Mouse (Mus musculus) intestine, embryonic 15.5 days (tissue): ENCODE measurements at regions not wholly inside any gene's neighbourhood (a gene's known extent, or its start where the extent isn't known, plus 50 kb on each side); places are given as distances from the start of the nearest gene placed in this dataset.

ENCODE experiments used
- ATAC-seq: fragments of 200-750 bp; cut with Nextera tagmentation; 2 replicates; pipeline ENCODE4 v1.8.0; 2017; ENCODE audit warnings: moderate TSS enrichment, moderate library complexity
- H3K27ac ChIP-seq: fragments of 300-500 bp; sonication (generic); 2 replicates; pipeline ENCODE4 v1.5.1; 2015; ENCODE audit warnings: mild to moderate bottlenecking, inconsistent platforms
- H3K27me3 ChIP-seq: fragments of 300-500 bp; sonication (generic); replicated peaks from 2 replicates; pipeline ENCODE4 v1.6.1; 2015; ENCODE audit warnings: inconsistent platforms
- H3K36me3 ChIP-seq: fragments of 300-500 bp; sonication (generic); 2 replicates; pipeline ENCODE4 v1.6.1; 2015; ENCODE audit warnings: inconsistent platforms
- H3K4me1 ChIP-seq: fragments of 300-500 bp; sonication (generic); replicated peaks from 2 replicates; pipeline ENCODE4 v1.6.1; 2015; ENCODE audit warnings: inconsistent platforms
- H3K4me2 ChIP-seq: fragments of 300-500 bp; sonication (generic); replicated peaks from 2 replicates; pipeline ENCODE4 v1.6.1; 2015; ENCODE audit warnings: mild to moderate bottlenecking, inconsistent platforms
- H3K4me3 ChIP-seq: fragments of 300-500 bp; sonication (generic); replicated peaks from 2 replicates; pipeline ENCODE4 v1.5.1; 2015; ENCODE audit warnings: inconsistent platforms
- H3K9ac ChIP-seq: fragments of 300-500 bp; sonication (generic); 2 replicates; pipeline ENCODE4 v1.6.1; 2015; ENCODE audit warnings: inconsistent platforms
- H3K9me3 ChIP-seq: fragments of 300-500 bp; sonication (generic); 2 replicates; pipeline ENCODE4 v1.6.1; 2016; ENCODE audit warnings: inconsistent platforms
- WGBS: fragments of 180-500 bp; shearing (Covaris S2); methylation state at CpG from one replicate; pipeline ENCODE4 v1.1.7; 2015; 5-methylcytosine and 5-hydroxymethylcytosine counted together

- Histone ChIP-seq H3K27ac (no peak overlapping the region), H3K4me1 (no peaks in the 10 kb centered on the region), H3K9me3 (no peaks in the 10 kb centered on the region), H3K9ac (no peak overlapping the region), H3K27me3 (no peaks in the 10 kb centered on the region), H3K36me3 (no peaks in the 10 kb centered on the region), H3K4me2 (no peak overlapping the region), H3K4me3 (no peak overlapping the region)
- WGBS, result 42% methylated on average over 8 of the region's 8 CpGs
- no peak for ATAC-seq
Observed at GRCm38 (mm10) chr6:98746976-98747375, 404.4 kb upstream of the Gm765 start.

- no peak overlapping the region for H3K9ac ChIP-seq
- 93% methylated on average over 2 of the region's 2 CpGs for WGBS
- no peaks in the 10 kb centered on the region for H3K4me1 ChIP-seq
- H3K27me3 ChIP-seq, result no peaks in the 10 kb centered on the region
- H3K27ac ChIP-seq, result no peak overlapping the region
- H3K4me2 ChIP-seq, result no peak overlapping the region
- H3K4me3 ChIP-seq, result no peak overlapping the region
- ATAC-seq, result no peak
- no peaks in the 10 kb centered on the region for H3K9me3 ChIP-seq
- no peaks in the 10 kb centered on the region for H3K36me3 ChIP-seq
Observed at GRCm38 (mm10) chr6:98740447-98740846, 397.9 kb upstream of the Gm765 start.

GRCm38 (mm10) chr6:98731010-98731530, 388.5 kb upstream of the Gm765 start:
- no peak for ATAC-seq
- H3K4me2 ChIP-seq, result no peak overlapping the region
- H3K9ac ChIP-seq, result no peak overlapping the region
- H3K4me3 ChIP-seq, result no peak overlapping the region
- no peaks in the 10 kb centered on the region for H3K27me3 ChIP-seq
- H3K27ac ChIP-seq, result no peak overlapping the region
- H3K36me3 ChIP-seq, result no peaks in the 10 kb centered on the region
- H3K9me3 ChIP-seq, result no peaks in the 10 kb centered on the region
- H3K4me1 ChIP-seq, result peaks cover 4% of the 10 kb centered on the region; the same call in 1 of the 2 replicates

GRCm38 (mm10) chr6:98726605-98727144, 384.1 kb upstream of the Gm765 start:
- Histone ChIP-seq H3K27ac (no peak overlapping the region), H3K4me3 (no peak overlapping the region), H3K36me3 (no peaks in the 10 kb centered on the region), H3K4me2 (no peak overlapping the region), H3K9me3 (no peaks in the 10 kb centered on the region), H3K4me1 (peaks cover 4% of the 10 kb centered on the region; the same call in 1 of the 2 replicates), H3K27me3 (no peaks in the 10 kb centered on the region), H3K9ac (no peak overlapping the region)
- 57% methylated on average over 5 of the region's 5 CpGs for WGBS
- ATAC-seq, result peak; percentile 86

- H3K27me3 ChIP-seq, result no peaks in the 10 kb centered on the region
- H3K4me2 ChIP-seq, result 0 out of 2 replicates have a peak overlapping the region, but pooled peaks have one; percentile 6
- H3K36me3 ChIP-seq, result no peaks in the 10 kb centered on the region
- peak; percentile 68 for ATAC-seq
- H3K27ac ChIP-seq, result no peak overlapping the region
- H3K9me3 ChIP-seq, result no peaks in the 10 kb centered on the region
- H3K9ac ChIP-seq, result no peak overlapping the region
- 43% methylated on average over 14 of the region's 14 CpGs for WGBS
- no peak overlapping the region for H3K4me3 ChIP-seq
- no peaks in the 10 kb centered on the region for H3K4me1 ChIP-seq
Observed at GRCm38 (mm10) chr6:98704887-98705622, 362.5 kb upstream of the Gm765 start.

- WGBS, result 85% methylated on average over 7 of the region's 7 CpGs
- H3K4me1 ChIP-seq, result no peaks in the 10 kb centered on the region
- H3K9ac ChIP-seq, result no peak overlapping the region
- H3K27ac ChIP-seq, result no peak overlapping the region
- no peaks in the 10 kb centered on the region for H3K9me3 ChIP-seq
- no peaks in the 10 kb centered on the region for H3K27me3 ChIP-seq
- ATAC-seq, result no peak
- H3K36me3 ChIP-seq, result no peaks in the 10 kb centered on the region
- no peak overlapping the region for H3K4me3 ChIP-seq
- no peak overlapping the region for H3K4me2 ChIP-seq
Observed at GRCm38 (mm10) chr6:98697571-98697970, 355.0 kb upstream of the Gm765 start.

- no peak for ATAC-seq
- no peaks in the 10 kb centered on the region for H3K27me3 ChIP-seq
- no peak overlapping the region for H3K27ac ChIP-seq
- no peaks in the 10 kb centered on the region for H3K36me3 ChIP-seq
- H3K4me2 ChIP-seq, result no peak overlapping the region
- H3K9ac ChIP-seq, result no peak overlapping the region
- 86% methylated on average over 8 of the region's 8 CpGs for WGBS
- H3K4me3 ChIP-seq, result no peak overlapping the region
- H3K4me1 ChIP-seq, result no peaks in the 10 kb centered on the region
- no peaks in the 10 kb centered on the region for H3K9me3 ChIP-seq
Observed at GRCm38 (mm10) chr6:98693411-98693810, 350.9 kb upstream of the Gm765 start.

GRCm38 (mm10) chr6:98690133-98690532, 347.6 kb upstream of the Gm765 start:
- no peaks in the 10 kb centered on the region for H3K27me3 ChIP-seq
- H3K9me3 ChIP-seq, result no peaks in the 10 kb centered on the region
- no peak overlapping the region for H3K4me3 ChIP-seq
- no peak overlapping the region for H3K9ac ChIP-seq
- no peaks in the 10 kb centered on the region for H3K4me1 ChIP-seq
- no peaks in the 10 kb centered on the region for H3K36me3 ChIP-seq
- H3K4me2 ChIP-seq, result no peak overlapping the region
- H3K27ac ChIP-seq, result no peak overlapping the region
- 71% methylated on average over 9 of the region's 9 CpGs for WGBS
- no peak for ATAC-seq

- H3K27me3 ChIP-seq, result no peaks in the 10 kb centered on the region
- 78% methylated on average over 3 of the region's 3 CpGs for WGBS
- H3K9ac ChIP-seq, result no peak overlapping the region
- H3K36me3 ChIP-seq, result no peaks in the 10 kb centered on the region
- no peak for ATAC-seq
- no peak overlapping the region for H3K4me2 ChIP-seq
- no peak overlapping the region for H3K4me3 ChIP-seq
- no peak overlapping the region for H3K27ac ChIP-seq
- H3K9me3 ChIP-seq, result no peaks in the 10 kb centered on the region
- no peaks in the 10 kb centered on the region for H3K4me1 ChIP-seq
Observed at GRCm38 (mm10) chr6:98689395-98689794, 346.8 kb upstream of the Gm765 start.

- H3K9ac ChIP-seq, result no peak overlapping the region
- H3K36me3 ChIP-seq, result no peaks in the 10 kb centered on the region
- 90% methylated on average over 2 of the region's 2 CpGs for WGBS
- no peak for ATAC-seq
- H3K4me3 ChIP-seq, result no peak overlapping the region
- no peaks in the 10 kb centered on the region for H3K9me3 ChIP-seq
- no peak overlapping the region for H3K4me2 ChIP-seq
- no peaks in the 10 kb centered on the region for H3K4me1 ChIP-seq
- H3K27me3 ChIP-seq, result no peaks in the 10 kb centered on the region
- H3K27ac ChIP-seq, result no peak overlapping the region
Observed at GRCm38 (mm10) chr6:98688624-98689023, 346.1 kb upstream of the Gm765 start.

- Histone ChIP-seq H3K4me1 (no peaks in the 10 kb centered on the region), H3K9me3 (no peaks in the 10 kb centered on the region), H3K36me3 (no peaks in the 10 kb centered on the region), H3K27me3 (no peaks in the 10 kb centered on the region), H3K4me2 (no peak overlapping the region), H3K9ac (no peak overlapping the region), H3K4me3 (no peak overlapping the region), H3K27ac (no peak overlapping the region)
- 36% methylated on average over 11 of the region's 11 CpGs for WGBS
- ATAC-seq, result no peak
Observed at GRCm38 (mm10) chr6:98666388-98666989, 323.9 kb upstream of the Gm765 start.

- Histone ChIP-seq H3K4me1 (no peaks in the 10 kb centered on the region), H3K27ac (no peak overlapping the region), H3K4me2 (no peak overlapping the region), H3K27me3 (no peaks in the 10 kb centered on the region), H3K9ac (no peak overlapping the region), H3K36me3 (no peaks in the 10 kb centered on the region), H3K4me3 (no peak overlapping the region), H3K9me3 (no peaks in the 10 kb centered on the region)
- WGBS, result 86% methylated on average over 3 of the region's 3 CpGs
- ATAC-seq, result no peak
Observed at GRCm38 (mm10) chr6:98651827-98652226, 309.3 kb upstream of the Gm765 start.

GRCm38 (mm10) chr6:98651315-98651714, 308.8 kb upstream of the Gm765 start:
- Histone ChIP-seq H3K27me3 (no peaks in the 10 kb centered on the region), H3K4me3 (no peak overlapping the region), H3K4me1 (no peaks in the 10 kb centered on the region), H3K36me3 (no peaks in the 10 kb centered on the region), H3K9ac (no peak overlapping the region), H3K27ac (no peak overlapping the region), H3K9me3 (no peaks in the 10 kb centered on the region), H3K4me2 (no peak overlapping the region)
- ATAC-seq, result no peak
